Mouse (Mus musculus): Measurements from ENCODE around the gene Gm45233. TPM values are rescaled to one million over a fixed set of nuclear protein-coding genes. Genes with fewer than 3 reads are reported as not detected.

The Gm45233 gene
- polyA plus RNA-seq, 1 experiment from 2014 or later: 0.39 TPM

DNA sequence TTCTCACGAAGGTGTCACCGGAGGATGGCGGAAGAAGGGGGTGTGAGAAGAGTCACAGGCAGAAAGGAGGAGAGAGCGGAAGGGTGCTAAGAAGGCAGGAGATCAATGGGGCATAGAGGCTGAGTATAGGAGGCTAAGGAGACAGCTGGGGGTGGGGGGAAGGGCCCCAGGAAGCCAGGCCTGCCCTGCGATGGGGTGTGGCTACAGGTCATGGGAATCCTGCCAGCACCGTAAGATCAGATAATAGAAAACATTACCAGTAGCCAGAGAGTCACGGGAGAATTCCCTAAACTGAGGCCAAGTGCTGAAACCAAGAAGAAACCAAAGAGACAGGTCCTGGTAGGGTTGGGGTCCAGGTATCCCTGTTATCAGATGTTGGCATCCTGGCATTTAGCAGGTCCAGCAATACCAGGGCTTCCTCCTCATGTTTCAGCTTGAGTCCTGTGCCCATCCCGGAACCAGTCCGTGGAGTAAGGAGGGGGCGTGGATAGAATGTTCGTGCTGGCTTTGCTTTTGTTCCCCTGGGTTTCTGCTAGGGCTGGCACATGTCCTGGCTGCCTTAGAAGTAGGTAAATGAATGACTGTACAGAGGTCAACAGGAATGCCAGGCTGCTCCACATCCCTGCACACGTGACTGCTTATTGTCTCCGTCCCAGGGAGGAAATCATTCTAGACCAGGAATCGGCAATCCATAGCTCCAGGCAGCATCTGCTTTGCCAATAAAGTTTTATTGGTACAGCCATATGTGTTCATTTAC is 9.8 kb downstream of the Gm45233 start:
- no peak overlapping the region for H3K4me2 ChIP-seq (ENCODE audit: low read length)
- H3K27ac ChIP-seq (ENCODE audit: low read depth): no peak overlapping the region
- no peak for ATAC-seq (replicated peaks; ENCODE audit: low FRiP score, low TSS enrichment, low read depth)
- WGBS: 81% methylated on average over 14 of the region's 14 CpGs
- no peak for DNase-seq (ENCODE audit: low spot score)
- no peak overlapping the region for H3K4me3 ChIP-seq (ENCODE audit: low read depth, low read length)
- no peaks in the 10 kb centered on the region for H3K9me3 ChIP-seq (ENCODE audit: control insufficient read depth, low read length)
- H3K27me3 ChIP-seq (replicated peaks; ENCODE audit: control insufficient read depth, insufficient read depth, low read length): no peaks in the 10 kb centered on the region
- peaks cover 64% of the 10 kb centered on the region for H3K36me3 ChIP-seq (ENCODE audit: control insufficient read depth, insufficient read depth, low read length)
- H3K9ac ChIP-seq (ENCODE audit: low read length): no peak overlapping the region
- no peaks in the 10 kb centered on the region for H3K4me1 ChIP-seq (replicated peaks; ENCODE audit: control insufficient read depth, insufficient read depth, low read length)

DNA sequence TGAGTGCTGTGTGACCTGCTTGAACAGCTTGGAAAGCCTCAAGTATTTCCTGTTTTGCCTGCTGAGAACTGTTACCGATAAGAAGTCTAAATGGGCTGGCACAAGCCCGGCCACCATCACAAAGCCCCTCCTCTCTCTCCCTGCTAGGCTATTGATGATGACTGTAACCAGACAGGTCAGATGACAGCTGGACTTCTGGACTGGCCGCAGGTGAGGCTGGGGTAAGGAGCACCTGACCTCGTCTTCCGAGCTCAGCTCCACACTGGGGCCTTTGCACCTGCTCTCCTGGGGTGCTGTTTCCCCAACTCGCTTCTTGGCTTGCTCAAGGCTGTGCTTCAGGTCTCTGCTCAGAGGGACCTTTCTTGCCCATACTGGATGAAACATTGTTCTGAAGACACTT is 10.4 kb downstream of the Gm45233 start:
- DNase-seq (ENCODE audit: low spot score) (no peak), ATAC-seq (replicated peaks; ENCODE audit: low FRiP score, low TSS enrichment, low read depth) (no peak)
- Histone ChIP-seq H3K4me3 (ENCODE audit: low read depth, low read length) (no peak overlapping the region), H3K4me2 (ENCODE audit: low read length) (no peak overlapping the region), H3K27ac (ENCODE audit: low read depth) (no peak overlapping the region), H3K4me1 (replicated peaks; ENCODE audit: control insufficient read depth, insufficient read depth, low read length) (no peaks in the 10 kb centered on the region), H3K9me3 (ENCODE audit: control insufficient read depth, low read length) (no peaks in the 10 kb centered on the region), H3K27me3 (replicated peaks; ENCODE audit: control insufficient read depth, insufficient read depth, low read length) (no peaks in the 10 kb centered on the region), H3K9ac (ENCODE audit: low read length) (no peak overlapping the region), H3K36me3 (ENCODE audit: control insufficient read depth, insufficient read depth, low read length) (peaks cover 64% of the 10 kb centered on the region)
- 91% methylated on average over 6 of the region's 6 CpGs for WGBS

DNA sequence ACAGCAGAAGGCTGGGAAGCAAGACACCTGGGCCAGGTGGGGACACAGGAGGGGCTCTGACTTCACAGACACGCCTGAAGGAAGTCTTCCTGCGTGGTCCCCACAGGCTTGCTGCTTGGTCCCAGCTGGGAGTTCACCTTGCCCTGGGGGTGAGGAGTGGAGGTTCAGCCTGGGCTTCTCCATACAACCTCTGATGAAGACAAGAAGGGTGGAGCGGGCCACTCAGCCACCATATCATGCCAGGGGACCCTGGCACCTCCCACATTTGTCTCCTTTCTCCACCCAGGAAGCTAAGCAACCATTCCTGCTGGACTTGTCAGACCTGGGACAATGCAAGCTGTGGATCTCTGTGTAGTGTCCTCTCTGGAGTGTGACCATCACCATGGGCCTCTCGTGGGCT is 18.9 kb downstream of the Gm45233 start, which contains the start of gene Vsig10l:
TSS of gene Vsig10l (plus strand) at position 301 of the 400 bp plus-strand sequence.
- no peak within 1 kb of the TSS for H3K27ac ChIP-seq (ENCODE audit: low read depth)
- DNase-seq (ENCODE audit: low spot score) (no peak), ATAC-seq (replicated peaks; ENCODE audit: low FRiP score, low TSS enrichment, low read depth) (no peak)
- no peak within 1 kb of the TSS for H3K9ac ChIP-seq (ENCODE audit: low read length)
- 61% methylated on average over 4 of the region's 4 CpGs for WGBS
- H3K9me3 ChIP-seq (ENCODE audit: control insufficient read depth, low read length): no peaks in the 10 kb centered on the region
- peaks cover 7% of the 10 kb centered on the region; the same call in 1 of the 2 replicates for H3K4me1 ChIP-seq (replicated peaks; ENCODE audit: control insufficient read depth, insufficient read depth, low read length)
- no peak within 1 kb of the TSS for H3K4me3 ChIP-seq (ENCODE audit: low read depth, low read length)
- peaks cover under 1% of the 10 kb centered on the region; the same call in 1 of the 2 replicates for H3K36me3 ChIP-seq (ENCODE audit: control insufficient read depth, insufficient read depth, low read length)
- no peak within 1 kb of the TSS for H3K4me2 ChIP-seq (ENCODE audit: low read length)
- H3K27me3 ChIP-seq (replicated peaks; ENCODE audit: control insufficient read depth, insufficient read depth, low read length): no peaks in the 10 kb centered on the region

DNA sequence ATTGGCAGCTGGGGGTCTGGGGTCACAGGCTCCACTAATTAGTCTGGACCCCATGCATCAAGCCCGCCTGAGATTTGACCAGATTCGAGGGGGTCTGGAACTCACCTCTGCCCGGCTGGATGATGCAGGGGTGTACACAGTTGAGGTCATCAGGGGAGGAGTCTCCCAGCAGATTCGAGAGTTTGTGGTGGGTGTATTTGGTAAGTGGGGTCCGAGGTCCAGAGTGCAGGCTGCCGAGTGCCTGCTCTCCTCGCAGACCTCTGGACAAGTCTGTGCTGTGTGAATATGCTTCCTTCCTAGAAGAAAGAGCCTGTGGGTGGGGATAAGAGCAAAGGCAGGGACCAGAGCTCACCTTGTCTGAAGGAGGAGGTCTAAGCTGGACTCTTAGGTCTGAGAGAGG is 20.0 kb downstream of the Gm45233 start:
- no peak overlapping the region for H3K27ac ChIP-seq (ENCODE audit: low read depth)
- ATAC-seq (replicated peaks; ENCODE audit: low FRiP score, low TSS enrichment, low read depth) (no peak), DNase-seq (ENCODE audit: low spot score) (no peak)
- H3K27me3 ChIP-seq (replicated peaks; ENCODE audit: control insufficient read depth, insufficient read depth, low read length): no peaks in the 10 kb centered on the region
- H3K4me2 ChIP-seq (ENCODE audit: low read length): no peak overlapping the region
- H3K9ac ChIP-seq (ENCODE audit: low read length): no peak overlapping the region
- H3K4me3 ChIP-seq (ENCODE audit: low read depth, low read length): no peak overlapping the region
- no peaks in the 10 kb centered on the region for H3K36me3 ChIP-seq (ENCODE audit: control insufficient read depth, insufficient read depth, low read length)
- no peaks in the 10 kb centered on the region for H3K9me3 ChIP-seq (ENCODE audit: control insufficient read depth, low read length)
- peaks cover 7% of the 10 kb centered on the region; the same call in 1 of the 2 replicates for H3K4me1 ChIP-seq (replicated peaks; ENCODE audit: control insufficient read depth, insufficient read depth, low read length)
- WGBS: 74% methylated on average over 7 of the region's 7 CpGs

DNA sequence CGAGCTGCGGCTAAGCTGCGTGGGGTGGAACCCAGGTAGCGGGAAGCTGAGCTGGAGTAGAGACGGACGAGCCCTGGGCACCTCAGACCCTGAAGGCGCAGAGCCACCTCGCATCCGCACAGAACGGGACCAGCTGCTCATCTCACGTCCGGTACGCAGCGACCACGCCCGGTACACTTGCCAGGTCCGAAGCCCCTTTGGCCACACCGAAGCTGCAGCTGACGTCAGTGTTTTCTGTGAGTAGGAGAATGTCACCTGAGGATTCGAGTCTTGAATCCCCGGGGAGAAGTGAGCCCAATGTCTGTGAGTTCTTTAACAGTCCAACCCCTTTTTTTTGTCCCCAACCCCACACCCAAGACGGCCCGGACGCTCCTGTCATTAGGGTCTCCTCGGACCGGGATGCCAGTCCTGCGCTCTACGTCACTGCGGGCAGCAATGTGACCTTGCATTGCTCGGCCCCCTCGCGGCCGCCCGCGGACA is 21.0 kb downstream of the Gm45233 start:
- Histone ChIP-seq H3K4me2 (ENCODE audit: low read length) (peak overlapping the region; percentile 91), H3K36me3 (ENCODE audit: control insufficient read depth, insufficient read depth, low read length) (no peaks in the 10 kb centered on the region), H3K9ac (ENCODE audit: low read length) (peak overlapping the region; percentile 42; the same call in 1 of the 2 replicates), H3K9me3 (ENCODE audit: control insufficient read depth, low read length) (no peaks in the 10 kb centered on the region), H3K4me1 (replicated peaks; ENCODE audit: control insufficient read depth, insufficient read depth, low read length) (peaks cover 5% of the 10 kb centered on the region; the same call in 1 of the 2 replicates), H3K27me3 (replicated peaks; ENCODE audit: control insufficient read depth, insufficient read depth, low read length) (no peaks in the 10 kb centered on the region), H3K4me3 (ENCODE audit: low read depth, low read length) (peak overlapping the region; percentile 39), H3K27ac (ENCODE audit: low read depth) (no peak overlapping the region)
- ATAC-seq (replicated peaks; ENCODE audit: low FRiP score, low TSS enrichment, low read depth): peak; percentile 65
- no peak for DNase-seq (ENCODE audit: low spot score)
- WGBS: 5% methylated on average over 35 of the region's 35 CpGs

DNA sequence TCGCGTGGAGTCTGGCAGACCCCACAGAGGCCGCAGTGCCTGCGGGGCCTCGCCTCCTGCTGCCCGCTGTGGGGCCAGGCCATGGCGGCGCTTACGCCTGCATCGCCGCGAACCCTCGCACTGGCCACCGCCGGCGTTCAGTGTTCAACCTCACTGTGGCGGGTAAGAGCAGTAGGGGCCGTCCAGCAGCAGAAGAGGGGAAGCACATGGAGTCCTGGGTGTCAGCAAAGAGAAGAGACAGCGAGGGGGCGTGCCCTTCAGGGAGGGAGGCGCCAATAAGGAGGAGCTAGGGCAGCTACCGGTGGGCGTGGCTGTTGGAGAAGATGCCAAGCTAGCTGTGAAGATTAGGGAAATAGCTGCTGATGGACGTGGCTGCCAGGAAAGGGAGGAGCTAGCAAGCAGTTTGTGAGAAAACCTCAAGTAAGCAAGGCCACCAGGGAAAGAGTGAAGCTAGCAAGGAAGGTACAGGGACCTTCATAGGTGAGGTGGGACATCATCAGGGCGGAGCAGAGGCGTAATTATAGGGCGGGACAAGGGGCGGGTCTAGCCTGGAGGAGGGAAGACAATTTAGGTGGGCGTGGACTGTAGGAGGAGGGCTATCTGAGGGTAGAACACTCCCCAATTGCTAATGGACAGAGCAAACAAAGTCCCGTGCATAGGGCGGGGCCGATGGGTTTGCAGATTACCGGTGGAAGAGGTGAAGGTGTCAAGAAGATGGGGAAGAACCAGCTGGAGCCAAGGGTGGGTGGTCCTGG is 21.6 kb downstream of the Gm45233 start:
- Histone ChIP-seq H3K36me3 (ENCODE audit: control insufficient read depth, insufficient read depth, low read length) (no peaks in the 10 kb centered on the region), H3K27me3 (replicated peaks; ENCODE audit: control insufficient read depth, insufficient read depth, low read length) (no peaks in the 10 kb centered on the region), H3K9ac (ENCODE audit: low read length) (peak overlapping the region; percentile 42), H3K9me3 (ENCODE audit: control insufficient read depth, low read length) (no peaks in the 10 kb centered on the region), H3K4me1 (replicated peaks; ENCODE audit: control insufficient read depth, insufficient read depth, low read length) (peaks cover 4% of the 10 kb centered on the region; the same call in 1 of the 2 replicates), H3K27ac (ENCODE audit: low read depth) (peak overlapping the region; percentile 11; the same call in 1 of the 2 replicates), H3K4me2 (ENCODE audit: low read length) (peak overlapping the region; percentile 91), H3K4me3 (ENCODE audit: low read depth, low read length) (peak overlapping the region; percentile 39)
- DNase-seq (ENCODE audit: low spot score): peak; percentile 93
- WGBS: under 1% methylated on average over 33 of the region's 33 CpGs
- peak; percentile 86 for ATAC-seq (replicated peaks; ENCODE audit: low FRiP score, low TSS enrichment, low read depth)

DNA sequence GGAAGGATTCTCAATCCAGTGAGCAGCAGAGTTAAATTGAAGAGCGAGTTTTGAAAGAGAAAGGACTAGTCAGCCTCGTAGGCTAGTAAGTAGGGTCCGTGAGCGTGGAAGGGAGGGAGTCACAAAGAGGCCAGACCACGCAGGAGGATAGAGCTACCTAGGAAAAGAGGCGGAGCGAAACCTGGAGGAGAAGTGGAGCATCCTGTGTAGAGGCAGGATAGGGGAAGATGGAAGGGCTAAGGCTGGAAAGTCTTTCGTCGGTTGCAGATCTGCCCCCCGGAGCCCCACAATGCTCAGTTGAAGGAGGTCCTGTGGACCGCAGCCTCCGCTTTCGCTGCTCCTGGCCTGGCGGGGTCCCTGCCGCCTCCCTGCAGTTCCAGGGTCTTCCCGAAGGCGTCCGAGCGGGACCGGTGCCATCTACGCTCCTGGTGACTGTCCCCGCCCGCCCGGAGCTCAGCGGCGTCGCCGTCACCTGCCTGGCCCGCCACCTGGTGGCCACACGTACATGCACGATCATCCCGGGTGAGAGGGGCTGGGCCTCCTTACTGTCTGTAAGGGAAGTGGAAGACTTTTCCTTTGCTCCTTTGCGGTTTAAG is 22.3 kb downstream of the Gm45233 start:
- peak; percentile 89 for DNase-seq (ENCODE audit: low spot score)
- peak overlapping the region; percentile 39 for H3K4me3 ChIP-seq (ENCODE audit: low read depth, low read length)
- peak overlapping the region; percentile 11; the same call in 1 of the 2 replicates for H3K27ac ChIP-seq (ENCODE audit: low read depth)
- WGBS: 1% methylated on average over 32 of the region's 33 CpGs
- no peaks in the 10 kb centered on the region for H3K9me3 ChIP-seq (ENCODE audit: control insufficient read depth, low read length)
- ATAC-seq (replicated peaks; ENCODE audit: low FRiP score, low TSS enrichment, low read depth): peak; percentile 64
- no peaks in the 10 kb centered on the region for H3K36me3 ChIP-seq (ENCODE audit: control insufficient read depth, insufficient read depth, low read length)
- H3K4me2 ChIP-seq (ENCODE audit: low read length): peak overlapping the region; percentile 91
- peak overlapping the region; percentile 37 for H3K9ac ChIP-seq (ENCODE audit: low read length)
- peaks cover 4% of the 10 kb centered on the region; the same call in 1 of the 2 replicates for H3K4me1 ChIP-seq (replicated peaks; ENCODE audit: control insufficient read depth, insufficient read depth, low read length)
- no peaks in the 10 kb centered on the region for H3K27me3 ChIP-seq (replicated peaks; ENCODE audit: control insufficient read depth, insufficient read depth, low read length)

DNA sequence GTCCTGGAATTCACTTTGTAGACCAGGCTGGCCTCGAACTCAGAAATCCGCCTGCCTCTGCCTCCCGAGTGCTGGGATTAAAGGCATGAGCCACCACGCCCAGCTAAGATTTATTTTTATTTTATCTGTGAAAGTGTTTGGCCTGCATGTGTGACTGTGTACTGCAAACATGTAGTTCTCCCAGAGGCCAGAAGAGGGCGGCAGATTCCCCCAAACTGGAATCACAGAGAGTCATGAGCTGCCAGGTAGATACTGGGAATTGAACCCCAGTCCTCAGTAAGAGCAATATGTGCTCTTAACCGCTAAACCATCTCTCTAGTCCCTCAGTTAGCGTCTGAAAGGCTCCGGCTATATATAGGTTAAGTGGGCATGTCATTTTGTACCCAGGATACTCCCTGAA is 26.4 kb downstream of the Gm45233 start:
- 43% methylated on average over 8 of the region's 8 CpGs for WGBS
- Histone ChIP-seq H3K4me3 (ENCODE audit: low read depth, low read length) (no peak overlapping the region), H3K36me3 (ENCODE audit: control insufficient read depth, insufficient read depth, low read length) (no peaks in the 10 kb centered on the region), H3K27ac (ENCODE audit: low read depth) (no peak overlapping the region), H3K4me1 (replicated peaks; ENCODE audit: control insufficient read depth, insufficient read depth, low read length) (no peaks in the 10 kb centered on the region), H3K4me2 (ENCODE audit: low read length) (no peak overlapping the region), H3K9me3 (ENCODE audit: control insufficient read depth, low read length) (no peaks in the 10 kb centered on the region), H3K27me3 (replicated peaks; ENCODE audit: control insufficient read depth, insufficient read depth, low read length) (peaks cover 9% of the 10 kb centered on the region; the same call in 1 of the 2 replicates), H3K9ac (ENCODE audit: low read length) (no peak overlapping the region)
- ATAC-seq (replicated peaks; ENCODE audit: low FRiP score, low TSS enrichment, low read depth) (no peak), DNase-seq (ENCODE audit: low spot score) (peak; percentile 69)

All from intestine, embryonic 14.5 days (tissue).